ENCODE assay signal across 8 mouse cellular contexts in genomic region chr2:57919102-57919731, GRCm38 (mm10).
DNase-seq lines count a peak whose midpoint lies in the region; ATAC-seq lines count a peak whose summit lies in the region.

No protein-coding gene starts in this region.

- no peaks in the 10 kb centered on the region for H3K27me3 ChIP-seq in limb, embryonic 11.5 days (ENCODE audit: control insufficient read depth, insufficient read depth, low read length)
- H3K27me3 ChIP-seq in neural tube, embryonic 11.5 days (ENCODE audit: control insufficient read depth, insufficient read depth, low read length): no peaks in the 10 kb centered on the region

- no peaks in the 10 kb centered on the region for H3K36me3 ChIP-seq in limb, embryonic 11.5 days (ENCODE audit: control insufficient read depth, insufficient read depth, low read length)
- H3K36me3 ChIP-seq in neural tube, embryonic 11.5 days (ENCODE audit: control insufficient read depth, insufficient read depth, low read length): no peaks in the 10 kb centered on the region

- WGBS in limb, embryonic 11.5 days: 29% methylated on average over 14 of the region's 14 CpGs
- 52% methylated on average over 14 of the region's 14 CpGs for WGBS in neural tube, embryonic 11.5 days

- peak; percentile 58 to 64 for DNase-seq in left cerebral cortex, adult 18-20 months (ENCODE audit: low spot score in 2 of 2)
- DNase-seq in left cerebral cortex, adult 11 months (ENCODE audit: low spot score): no peak
- peak; percentile 27 for DNase-seq in Muller cell, postnatal 12 days (ENCODE audit: inconsistent ontology term)
- peak; percentile 54 to 69 for DNase-seq in cerebellum, postnatal 36 days
- peak; percentile 23 to 37 for DNase-seq in heart, postnatal 14 days
- DNase-seq in limb, embryonic 11.5 days (ENCODE audit: low spot score): peak; percentile 77
- DNase-seq in neural tube, embryonic 11.5 days (ENCODE audit: low spot score): peak; percentile 60

- no peaks in the 10 kb centered on the region for H3K4me1 ChIP-seq in limb, embryonic 11.5 days (ENCODE audit: control insufficient read depth, insufficient read depth, low read length)
- H3K4me1 ChIP-seq in neural tube, embryonic 11.5 days (ENCODE audit: control insufficient read depth, insufficient read depth, low read length): no peaks in the 10 kb centered on the region

- H3K4me3 ChIP-seq in limb, embryonic 11.5 days (ENCODE audit: low read depth, low read length): no peak overlapping the region
- no peak overlapping the region for H3K4me3 ChIP-seq in neural tube, embryonic 11.5 days (ENCODE audit: low read depth, low read length)

- H3K4me2 ChIP-seq in limb, embryonic 11.5 days (ENCODE audit: low read depth, severe bottlenecking): no peak overlapping the region; the same call in 1 of the 2 replicates
- no peak overlapping the region for H3K4me2 ChIP-seq in neural tube, embryonic 11.5 days (ENCODE audit: low read depth)

- intact Hi-C loops in heart, postnatal 14 days (cut with DNase I): loop anchor here (2.0 kb wide), 1 partner anchor 1804 kb away; no protein-coding TSS in a partner anchor

- H3K9ac ChIP-seq in limb, embryonic 11.5 days (ENCODE audit: low read length): no peak overlapping the region
- H3K9ac ChIP-seq in neural tube, embryonic 11.5 days (ENCODE audit: low read length): no peak overlapping the region

- no peaks in the 10 kb centered on the region for H3K9me3 ChIP-seq in limb, embryonic 11.5 days (ENCODE audit: control insufficient read depth, low read length)
- no peaks in the 10 kb centered on the region for H3K9me3 ChIP-seq in neural tube, embryonic 11.5 days (ENCODE audit: control insufficient read depth, low read length)

- no peak overlapping the region for H3K27ac ChIP-seq in limb, embryonic 11.5 days (replicated peaks; ENCODE audit: low read depth, low read length)
- no peak overlapping the region for H3K27ac ChIP-seq in neural tube, embryonic 11.5 days (ENCODE audit: low read depth, low read length)

- ATAC-seq in limb, embryonic 11.5 days (ENCODE audit: insufficient number of reproducible peaks, low FRiP score, low TSS enrichment, low read depth): no peak
- ATAC-seq in neural tube, embryonic 11.5 days (ENCODE audit: insufficient read depth, low FRiP score, low TSS enrichment): no peak
- ATAC-seq in activated CD4-positive, CD25-positive, alpha-beta regulatory T cell, adult 4 months: no peak
